Mouse (Mus musculus): ENCODE measurements around the gene Epp13. TPM values are rescaled to one million over a fixed set of nuclear protein-coding genes. Genes with fewer than 3 reads are reported as not detected.

The Epp13 gene
- polyA plus RNA-seq, 1 experiment from 2014 or later, result not detected

DNA sequence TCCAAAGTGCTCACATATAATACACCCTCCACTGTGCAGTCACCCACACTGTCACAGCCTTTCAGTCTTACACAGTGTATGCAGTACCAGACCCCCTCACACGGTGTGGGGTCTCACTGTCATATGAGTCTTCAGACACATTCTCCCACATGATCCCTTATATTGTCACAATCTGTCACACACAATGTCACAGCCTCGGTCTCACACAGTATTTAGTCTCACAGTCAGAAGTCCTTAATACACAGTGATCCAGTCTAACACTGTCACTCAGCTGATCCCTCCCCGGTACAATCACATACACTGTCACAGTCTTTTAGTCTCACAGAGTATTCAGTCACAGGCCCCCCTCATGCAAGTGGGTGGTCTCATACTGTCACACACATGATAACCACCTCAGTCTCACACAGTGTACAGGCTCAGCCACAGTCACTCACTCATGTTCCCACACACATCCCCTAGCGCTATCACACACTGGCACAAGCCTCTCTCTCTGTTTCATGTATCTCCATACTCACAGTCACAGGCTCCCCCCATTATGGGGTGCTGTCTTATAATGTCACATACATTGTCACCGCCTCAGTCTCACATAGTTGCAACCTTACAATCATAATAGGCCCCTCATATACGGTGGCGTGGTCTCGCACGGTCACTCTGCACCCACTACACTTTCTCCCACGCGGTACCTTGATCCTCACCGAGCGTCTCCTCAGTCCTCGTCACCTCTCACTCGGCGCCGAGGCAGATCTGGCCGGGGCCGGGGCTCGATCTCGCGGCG, 78.1 kb downstream of the Epp13 start:
- peak overlapping the region; percentile 55 for H3K4me2 ChIP-seq (ENCODE audit: low read length)
- H3K9me3 ChIP-seq (replicated peaks; ENCODE audit: control insufficient read depth, low read length, poor library complexity, severe bottlenecking), result no peaks in the 10 kb centered on the region
- WGBS, result 14% methylated on average over 23 of the region's 23 CpGs
- peak overlapping the region; percentile 70 for H3K4me3 ChIP-seq (ENCODE audit: low read depth, low read length)
- peak overlapping the region; percentile 82 for H3K9ac ChIP-seq (ENCODE audit: low read depth, low read length)
- peak overlapping the region; percentile 94 for H3K27ac ChIP-seq (ENCODE audit: low read length)
- peaks cover 10% of the 10 kb centered on the region for H3K36me3 ChIP-seq (ENCODE audit: control insufficient read depth, insufficient read depth, low read length)
- peak; percentile 91 for ATAC-seq
- no peaks in the 10 kb centered on the region for H3K27me3 ChIP-seq (ENCODE audit: control insufficient read depth, insufficient read depth, low read depth, low read length)
- peaks cover 7% of the 10 kb centered on the region for H3K4me1 ChIP-seq (ENCODE audit: control insufficient read depth, insufficient read depth, low read length)

DNA sequence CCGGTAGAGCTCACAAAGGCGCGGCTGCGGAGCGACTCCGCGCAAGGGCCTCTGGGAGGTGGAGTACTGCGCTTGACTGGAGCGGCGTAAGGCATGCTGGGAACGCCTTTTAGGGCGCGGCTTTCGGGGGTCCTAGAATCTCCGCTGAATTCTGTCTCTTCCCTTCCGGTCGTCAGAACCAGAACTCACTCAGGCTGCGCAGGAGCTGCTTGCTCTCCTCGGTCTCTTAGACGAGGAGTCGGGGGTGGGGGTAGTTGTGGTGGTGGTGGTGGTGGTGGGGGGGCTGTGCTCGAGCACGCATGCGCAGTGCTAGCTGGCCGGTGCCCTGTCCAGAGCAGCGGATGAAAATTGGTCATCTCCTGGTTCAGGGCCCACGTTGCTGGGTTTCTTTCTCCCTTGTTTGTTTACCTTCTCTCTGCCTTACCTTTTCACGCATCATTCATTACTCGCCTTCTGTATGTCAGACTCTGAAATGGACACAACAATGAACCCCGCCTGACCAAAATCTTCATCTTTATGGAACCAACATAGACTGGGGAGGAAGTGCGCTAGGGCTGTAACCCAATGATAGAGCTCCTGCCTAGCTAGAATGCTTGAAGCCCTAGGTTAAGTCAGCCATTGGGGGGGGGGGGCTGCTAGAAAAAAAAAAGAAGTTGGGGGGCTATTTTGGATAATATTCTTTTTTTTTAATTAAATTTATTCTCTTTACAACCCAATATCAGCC, 78.9 kb downstream of the Epp13 start, which contains the start of gene Zfp583:
Gene Zfp583, minus strand, starts transcription at position 53 of the 724 bp plus-strand sequence.
- WGBS, result 4% methylated on average over 31 of the region's 31 CpGs

More for the DNA sequence above, 78.9 kb downstream of the Epp13 start, which contains the start of gene Zfp583:
- Histone ChIP-seq H3K4me3 (ENCODE audit: low read depth, low read length) (peak within 1 kb of the TSS; percentile 70), H3K27me3 (ENCODE audit: control insufficient read depth, insufficient read depth, low read depth, low read length) (no peaks in the 10 kb centered on the region), H3K9ac (ENCODE audit: low read depth, low read length) (peak within 1 kb of the TSS; percentile 82), H3K4me1 (ENCODE audit: control insufficient read depth, insufficient read depth, low read length) (peaks cover 7% of the 10 kb centered on the region), H3K36me3 (ENCODE audit: control insufficient read depth, insufficient read depth, low read length) (peaks cover 6% of the 10 kb centered on the region), H3K9me3 (replicated peaks; ENCODE audit: control insufficient read depth, low read length, poor library complexity, severe bottlenecking) (no peaks in the 10 kb centered on the region), H3K4me2 (ENCODE audit: low read length) (peak within 1 kb of the TSS; percentile 55), H3K27ac (ENCODE audit: low read length) (peak within 1 kb of the TSS; percentile 94)
- ATAC-seq, result peak; percentile 94

Other genes starting within 250 kb of the Epp13 start
- not detected in 2 replicates for gene Vmn1r65, start 241.7 kb upstream of the Epp13 start, polyA plus RNA-seq (2015; fragmentation: Nextera tagmentation; extraction: Ambion mirVana)
- gene Nlrp4c, start 207.5 kb upstream of the Epp13 start, polyA plus RNA-seq (2015; fragmentation: Nextera tagmentation; extraction: Ambion mirVana), result not detected in 2 replicates
- gene Zfp787, start 96.7 kb upstream of the Epp13 start, polyA plus RNA-seq (2015; fragmentation: Nextera tagmentation; extraction: Ambion mirVana), result 22.5 and 23.1 TPM in 2 replicates
- 94.9 and 95.7 TPM in 2 replicates for gene Zfp444, start 80.5 kb upstream of the Epp13 start, polyA plus RNA-seq (2015; fragmentation: Nextera tagmentation; extraction: Ambion mirVana)
- gene Galp, start 55.6 kb upstream of the Epp13 start, polyA plus RNA-seq (2015; fragmentation: Nextera tagmentation; extraction: Ambion mirVana), result not detected in 2 replicates
- not detected in 2 replicates for gene Zscan5b, start 30.4 kb upstream of the Epp13 start, polyA plus RNA-seq (2015; fragmentation: Nextera tagmentation; extraction: Ambion mirVana)
- 14.9 and 17.7 TPM in 2 replicates for gene Zfp667, start 33.9 kb downstream of the Epp13 start, polyA plus RNA-seq (2015; fragmentation: Nextera tagmentation; extraction: Ambion mirVana)
- gene Zfp583, start 78.6 kb downstream of the Epp13 start, polyA plus RNA-seq (2015; fragmentation: Nextera tagmentation; extraction: Ambion mirVana), result 16.9 and 17.4 TPM in 2 replicates
- gene Gm3854, start 91.0 kb downstream of the Epp13 start, polyA plus RNA-seq (2015; fragmentation: Nextera tagmentation; extraction: Ambion mirVana), result 8.6 TPM in 2 replicates
- 7.3 and 7.9 TPM in 2 replicates for gene Zfp78, start 110.6 kb downstream of the Epp13 start, polyA plus RNA-seq (2015; fragmentation: Nextera tagmentation; extraction: Ambion mirVana)
- 13.1 and 17.2 TPM in 2 replicates for gene Zfp28, start 130.6 kb downstream of the Epp13 start, polyA plus RNA-seq (2015; fragmentation: Nextera tagmentation; extraction: Ambion mirVana)
- gene Smim17, start 146.0 kb downstream of the Epp13 start, polyA plus RNA-seq (2015; fragmentation: Nextera tagmentation; extraction: Ambion mirVana), result 5.8 and 7.7 TPM in 2 replicates
- gene Gm20715, start 157.6 kb downstream of the Epp13 start, polyA plus RNA-seq (2015; fragmentation: Nextera tagmentation; extraction: Ambion mirVana), result 0.05 TPM in 1 of 2 replicates, not detected in the other
- 0.33 and 0.42 TPM in 2 replicates for gene Olfr1344, start 186.0 kb downstream of the Epp13 start, polyA plus RNA-seq (2015; fragmentation: Nextera tagmentation; extraction: Ambion mirVana)
- not detected in 2 replicates for gene Olfr1336, start 203.5 kb downstream of the Epp13 start, polyA plus RNA-seq (2015; fragmentation: Nextera tagmentation; extraction: Ambion mirVana)
- not detected in 2 replicates for gene Olfr1346, start 214.4 kb downstream of the Epp13 start, polyA plus RNA-seq (2015; fragmentation: Nextera tagmentation; extraction: Ambion mirVana)
- not detected in 2 replicates for gene Olfr5, start 234.2 kb downstream of the Epp13 start, polyA plus RNA-seq (2015; fragmentation: Nextera tagmentation; extraction: Ambion mirVana)
- not detected in 2 replicates for gene Olfr1347, start 247.0 kb downstream of the Epp13 start, polyA plus RNA-seq (2015; fragmentation: Nextera tagmentation; extraction: Ambion mirVana)